29 mouse cellular contexts compared by ENCODE assay signal in genomic region chrX:56481906-56482305, GRCm38 (mm10). TPM values are rescaled to one million over a fixed set of nuclear protein-coding genes. Genes with fewer than 3 reads are reported as not detected.
A peak's percentile ranks its signal among the peaks of the same experiment; 100 is the strongest.
DNase-seq lines count a peak whose midpoint lies in the region; ATAC-seq and TF ChIP-seq lines count a peak whose summit lies in the region.
"Had no signal": no experiment of that assay in that cellular context is flagged by ENCODE, and none has a peak within 500 bp of the region (broad histone marks: within the 10 kb centered on the region; RNA-seq: fewer than 3 reads in every experiment).

No protein-coding gene starts in this region.

- H3K27me3 ChIP-seq in lung, postnatal 0 days (replicated peaks; ENCODE audit: insufficient read depth, low read length), result no peaks in the 10 kb centered on the region
- no peaks in the 10 kb centered on the region for H3K27me3 ChIP-seq in hindbrain, embryonic 10.5 days (ENCODE audit: insufficient read depth, poor library complexity, severe bottlenecking)
- H3K27me3 ChIP-seq: embryonic facial prominence, embryonic 12.5 days; forebrain, embryonic 13.5 days; stomach, embryonic 15.5 days had no signal

- peak; percentile 47; the same call in 1 of the 2 replicates for ATAC-seq in frontal cortex, adult (ENCODE audit: low TSS enrichment)
- peak; percentile 38; the same call in 1 of the 2 replicates for ATAC-seq in lung, postnatal 0 days
- ATAC-seq in megakaryocyte, adult 5-6 weeks (ENCODE audit: poor library complexity, severe bottlenecking), result peak; percentile 95
- ATAC-seq: forebrain, embryonic 13.5 days; hindbrain, embryonic 16.5 days; midbrain, embryonic 16.5 days had no signal

- no peaks in the 10 kb centered on the region for H3K36me3 ChIP-seq in lung, postnatal 0 days (ENCODE audit: insufficient read depth, low read length)
- peaks cover 25% of the 10 kb centered on the region for H3K36me3 ChIP-seq in hindbrain, embryonic 10.5 days
- H3K36me3 ChIP-seq: embryonic facial prominence, embryonic 12.5 days; stomach, embryonic 15.5 days had no signal

- 57% methylated on average over 3 of the region's 3 CpGs for WGBS in lung, postnatal 0 days
- WGBS in hindbrain, embryonic 10.5 days, result 62% methylated on average over 3 of the region's 3 CpGs

- no peaks in the 10 kb centered on the region for H3K4me1 ChIP-seq in lung, postnatal 0 days (ENCODE audit: insufficient read depth, low read depth, low read length)
- no peaks in the 10 kb centered on the region for H3K4me1 ChIP-seq in hindbrain, embryonic 10.5 days (replicated peaks)
- H3K4me1 ChIP-seq: embryonic facial prominence, embryonic 12.5 days; forebrain, embryonic 13.5 days; stomach, embryonic 15.5 days had no signal

- H3K27ac ChIP-seq in lung, postnatal 0 days (ENCODE audit: low read length), result no peak overlapping the region
- no peak overlapping the region for H3K27ac ChIP-seq in hindbrain, embryonic 10.5 days
- H3K27ac ChIP-seq: embryonic facial prominence, embryonic 12.5 days; forebrain, embryonic 13.5 days; liver, embryonic 14.5 days; stomach, embryonic 15.5 days had no signal

- no peak overlapping the region for H3K9ac ChIP-seq in lung, postnatal 0 days (replicated peaks; ENCODE audit: low read depth)
- H3K9ac ChIP-seq: embryonic facial prominence, embryonic 12.5 days; forebrain, embryonic 13.5 days; liver, embryonic 14.5 days; stomach, embryonic 15.5 days had no signal

- TF ChIP-seq CTCF in lung, postnatal 0 days (IDR thresholded peaks at IDR 0.05), result no peak

- H3K9me3 ChIP-seq in lung, postnatal 0 days (ENCODE audit: low read length), result no peaks in the 10 kb centered on the region
- H3K9me3 ChIP-seq in hindbrain, embryonic 10.5 days, result no peaks in the 10 kb centered on the region
- H3K9me3 ChIP-seq: embryonic facial prominence, embryonic 12.5 days; forebrain, embryonic 13.5 days; stomach, embryonic 15.5 days had no signal

- no peak for DNase-seq in frontal cortex, postnatal 10 days (ENCODE audit: low spot score in 2 of 2)
- DNase-seq in lung, postnatal 0 days (ENCODE audit: low spot score), result peak; percentile 41
- no peak for DNase-seq in lung, adult 18-20 months
- DNase-seq in brain, adult 2 months (ENCODE audit: low read depth, low spot score), result peak; percentile 18
- DNase-seq in hindbrain, embryonic 10.5 days (ENCODE audit: low spot score), result no peak
- DNase-seq in left cerebral cortex, adult 8-10 months (ENCODE audit: low spot score in 2 of 2), result no peak
- DNase-seq: cerebellum, adult 9-11 months; heart, postnatal 14 days; kidney, adult 11 months; left cerebral cortex, postnatal 4 days; retina, postnatal 1 day; thymus, adult 18-20 months had no signal

- no peak overlapping the region for H3K4me3 ChIP-seq in lung, postnatal 0 days (ENCODE audit: low read depth, low read length)
- no peak overlapping the region for H3K4me3 ChIP-seq in hindbrain, embryonic 10.5 days
- H3K4me3 ChIP-seq: embryonic facial prominence, embryonic 12.5 days; erythroblast, embryonic 14.5 days; forebrain, embryonic 13.5 days; stomach, embryonic 15.5 days had no signal

- TF ChIP-seq EP300 in lung, postnatal 0 days (IDR thresholded peaks at IDR 0.05), result no peak

- H3K4me2 ChIP-seq in lung, postnatal 0 days (replicated peaks; ENCODE audit: low read depth, low read length), result no peak overlapping the region
- H3K4me2 ChIP-seq: embryonic facial prominence, embryonic 12.5 days; forebrain, embryonic 13.5 days; heart, embryonic 11.5 days; stomach, embryonic 15.5 days had no signal

RNA-seq across cellular contexts. Expression of gene Ints6l, which starts 27.2 kb away (rescaled TPM):
- 27.0 and 30.9 TPM in 2 replicates for polyA plus RNA-seq in lung, postnatal 0 days (2015; fragmentation: Nextera tagmentation; extraction: Ambion mirVana)
- total RNA-seq in megakaryocyte, adult 5-6 weeks (2015), result 155 and 175 TPM in 2 replicates
- total RNA-seq in megakaryocyte, adult 5-6 weeks (2017), result 106 and 114 TPM in 2 replicates
- polyA plus RNA-seq in hindbrain, embryonic 10.5 days (2016; fragmentation: Nextera tagmentation; extraction: Ambion mirVana), result 19.4 and 23.9 TPM in 2 replicates
- total RNA-seq in left cerebral cortex, adult 8-10 months (2022), result 10 to 100 TPM; 28.6 to 39.6 (median 34.6) TPM

RNA-seq across cellular contexts. Expression of gene Gm2174, which starts 34.1 kb away (rescaled TPM):
- polyA plus RNA-seq in lung, postnatal 0 days (2015; fragmentation: Nextera tagmentation; extraction: Ambion mirVana), result 0.74 TPM in 1 of 2 replicates, not detected in the other
- not detected in 2 replicates for total RNA-seq in megakaryocyte, adult 5-6 weeks (2015)
- 42.8 and 90.9 TPM in 2 replicates for total RNA-seq in megakaryocyte, adult 5-6 weeks (2017)
- polyA plus RNA-seq in hindbrain, embryonic 10.5 days (2016; fragmentation: Nextera tagmentation; extraction: Ambion mirVana), result 0.57 and 1.3 TPM in 2 replicates
- not detected for total RNA-seq in left cerebral cortex, adult 8-10 months (2022)
- total RNA-seq: adrenal gland, postnatal 4 days; layer of hippocampus, adult 18-20 months; left cerebral cortex, adult 18-20 months; left cerebral cortex, postnatal 4 days had no signal
- polyA plus RNA-seq: erythroblast, embryonic 14.5 days; midbrain, embryonic 16.5 days had no signal

RNA-seq across cellular contexts. Expression of gene Gm10477, which starts 42.6 kb away (rescaled TPM):
- polyA plus RNA-seq in lung, postnatal 0 days (2015; fragmentation: Nextera tagmentation; extraction: Ambion mirVana), result not detected in 2 replicates
- total RNA-seq in megakaryocyte, adult 5-6 weeks (2015), result not detected in 2 replicates
- not detected in 2 replicates for total RNA-seq in megakaryocyte, adult 5-6 weeks (2017)
- not detected in 2 replicates for polyA plus RNA-seq in hindbrain, embryonic 10.5 days (2016; fragmentation: Nextera tagmentation; extraction: Ambion mirVana)
- total RNA-seq in left cerebral cortex, adult 8-10 months (2022), result not detected
- total RNA-seq: adrenal gland, postnatal 4 days; gastrocnemius, adult 18-20 months; gastrocnemius, postnatal 4 days; heart, postnatal 14 days; layer of hippocampus, adult 18-20 months; left cerebral cortex, adult 18-20 months; left cerebral cortex, postnatal 4 days; MEL had no signal
- polyA plus RNA-seq: embryonic facial prominence, embryonic 12.5 days; erythroblast, embryonic 14.5 days; forebrain, embryonic 13.5 days; heart, embryonic 11.5 days; hindbrain, embryonic 16.5 days; kidney, embryonic 16.5 days; liver, embryonic 14.5 days; midbrain, embryonic 16.5 days; stomach, embryonic 15.5 days had no signal

Comparison
In these comparisons a context has a peak if more than half of its experiments do, and no peak if none do; other contexts are left out.
1. DNase-seq: peak in lung, postnatal 0 days (single experiment) and brain, adult 2 months (single experiment); none in frontal cortex, postnatal 10 days (0 of 2), lung, adult 18-20 months (0 of 2), hindbrain, embryonic 10.5 days (single experiment) and left cerebral cortex, adult 8-10 months (0 of 2).
2. ATAC-seq: peak in every context shown above with its lines; median percentile 95 in megakaryocyte, adult 5-6 weeks; 47 in frontal cortex, adult; 38 in lung, postnatal 0 days.